Mouse (Mus musculus) spleen, adult 12 weeks (tissue): Measurements from ENCODE around the gene Olfr1138.

Experiments used
- DNase-seq: peaks from one replicate; pipeline ENCODE4 v3.0.0; 2022; ENCODE audit warnings: low spot score

The Olfr1138 gene

GRCm38 (mm10) chr2:87739878-87740277 lies at the start of gene Olfr1138:
Gene Olfr1138, minus strand, starts transcription at chr2:87739978.
- DNase-seq, result no peak

GRCm38 (mm10) chr2:87779183-87779582 lies 39.4 kb upstream of the Olfr1138 start, which contains the start of gene Olfr152:
Gene Olfr152, plus strand, starts transcription at chr2:87779483.
- no peak for DNase-seq

- no peak for DNase-seq
These were observed 36.4 kb upstream of the Olfr1138 start for GRCm38 (mm10) chr2:87776143-87776542.

- DNase-seq, result no peak
These were observed 14.1 kb upstream of the Olfr1138 start, which contains the start of gene Olfr1141 for GRCm38 (mm10) chr2:87753891-87754290. Gene Olfr1141, minus strand, starts transcription at chr2:87753991.

- DNase-seq, result no peak
These were observed 3.7 kb upstream of the Olfr1138 start, which contains the start of gene Olfr1140 for GRCm38 (mm10) chr2:87743452-87743851. Gene Olfr1140, plus strand, starts transcription at chr2:87743752.

GRCm38 (mm10) chr2:87713079-87713478 lies 26.7 kb downstream of the Olfr1138 start, which contains the start of gene Olfr1137:
Gene Olfr1137, minus strand, starts transcription at chr2:87713179.
- DNase-seq, result no peak

GRCm38 (mm10) chr2:87693847-87694246 lies 45.9 kb downstream of the Olfr1138 start, which contains the start of gene Olfr1136:
Gene Olfr1136, minus strand, starts transcription at chr2:87693947.
- DNase-seq, result no peak
